Mouse (Mus musculus): ENCODE data around the gene Zfp979.

DNA sequence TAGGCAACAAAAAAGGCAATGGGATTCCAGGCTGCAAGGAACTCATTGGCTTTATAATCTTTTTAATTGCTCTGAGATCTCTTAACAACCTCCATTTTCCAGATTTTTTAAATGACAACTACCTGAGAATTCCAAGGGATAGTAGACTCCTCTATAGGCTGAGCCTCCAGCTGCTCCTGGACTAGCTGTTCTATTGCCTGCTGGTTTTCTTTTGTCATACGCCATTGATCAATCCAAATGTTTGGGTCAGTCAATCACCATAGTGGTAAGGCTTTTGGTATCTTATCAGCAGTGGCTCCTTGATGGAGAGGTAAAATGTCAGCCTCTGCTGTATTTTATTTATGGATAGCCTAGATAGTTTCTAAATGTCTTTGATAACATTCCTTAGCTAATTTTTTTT, 44.6 kb downstream of the Zfp979 start:
- TF ChIP-seq POLR2AphosphoS5 (IDR thresholded peaks at IDR 0.05; ENCODE audit: insufficient replicate concordance, low read depth, low read length), result no peak
- TF ChIP-seq CTCF (IDR thresholded peaks at IDR 0.05; ENCODE audit: low read depth, low read length), result no peak
- TF ChIP-seq GATA1 (IDR thresholded peaks at IDR 0.05; ENCODE audit: borderline replicate concordance, low read length), result no peak
- TF ChIP-seq TAL1 (conservative IDR thresholded peaks at IDR 0.05; ENCODE audit: low read depth, low read length), result no peak
